ENCODE assay signal across 25 mouse cellular contexts in the genomic region with DNA sequence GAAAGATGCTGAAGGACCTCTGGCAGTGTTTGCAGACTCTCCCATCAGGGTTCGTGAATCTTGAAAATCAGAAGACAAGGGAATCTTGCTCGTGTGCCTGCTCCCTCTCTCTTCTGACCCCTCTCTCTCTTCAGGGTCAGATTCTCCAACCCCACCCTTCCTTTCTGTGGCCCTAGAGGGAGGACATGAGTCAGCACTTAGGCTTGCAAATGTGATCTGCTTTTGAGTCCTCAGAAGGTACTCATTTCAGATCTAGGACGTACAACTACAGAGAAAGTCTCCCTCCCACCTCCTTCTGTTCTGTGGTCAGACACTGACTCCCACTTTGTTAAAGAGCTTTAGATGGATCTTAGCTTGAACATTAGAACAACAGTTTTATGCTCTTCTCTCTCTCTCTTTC.
A peak's percentile ranks its signal among the peaks of the same experiment; 100 is the strongest.
DNase-seq lines count a peak whose midpoint lies in the region; TF ChIP-seq lines count a peak whose summit lies in the region.
"Had no signal": no experiment of that assay in that cellular context is flagged by ENCODE, and none has a peak within 500 bp of the region (broad histone marks: within the 10 kb centered on the region; RNA-seq: fewer than 3 reads in every experiment).

No protein-coding gene starts in this region.

- no peak overlapping the region for H3K27ac ChIP-seq in ES-E14 (ENCODE audit: insufficient read depth, low read depth, low read length, poor library complexity, severe bottlenecking)
- H3K27ac ChIP-seq: embryonic facial prominence, embryonic 12.5 days; forebrain, embryonic 13.5 days; gastrocnemius, adult 2 months; hindbrain, embryonic 12.5 days; midbrain, embryonic 15.5 days; neural tube, embryonic 15.5 days had no signal

- H3K36me3 ChIP-seq in ES-E14 (ENCODE audit: control insufficient read depth, insufficient read depth, low read length, poor library complexity, severe bottlenecking) (no peaks in the 10 kb centered on the region), myocyte (ENCODE audit: control insufficient read depth, insufficient read depth) (no peaks in the 10 kb centered on the region)
- H3K36me3 ChIP-seq: embryonic facial prominence, embryonic 12.5 days; G1E; heart, embryonic 12.5 days; hindbrain, embryonic 12.5 days; midbrain, embryonic 15.5 days; neural tube, embryonic 15.5 days had no signal

- in situ Hi-C loops in ES-E14 (cut with MboI; ENCODE audit: low sequenced_read_pairs in 2 of 2, unreplicated experiment in 2 of 2), result no loop called here

- no peak overlapping the region for H3ac ChIP-seq in myocyte (ENCODE audit: control insufficient read depth, insufficient read length)

- H3K27me3 ChIP-seq in myocyte (ENCODE audit: control insufficient read depth, insufficient read depth, insufficient read length), result no peaks in the 10 kb centered on the region
- H3K27me3 ChIP-seq: embryonic facial prominence, embryonic 12.5 days; forebrain, embryonic 13.5 days; heart, embryonic 12.5 days; hindbrain, embryonic 12.5 days; midbrain, embryonic 15.5 days; neural tube, embryonic 15.5 days had no signal

- peaks cover 0 to 3% of the 10 kb centered on the region in 2 experiments; a peak in 2 of 4 replicates for H3K4me1 ChIP-seq in ES-E14 (ENCODE audit: control insufficient read depth in 2 of 2, insufficient read depth in 2 of 2, low read length in 2 of 2, poor library complexity in 1 of 2)
- H3K4me1 ChIP-seq: embryonic facial prominence, embryonic 12.5 days; forebrain, embryonic 13.5 days; hindbrain, embryonic 12.5 days; midbrain, embryonic 15.5 days; neural tube, embryonic 15.5 days had no signal

- no peaks in the 10 kb centered on the region for H3K9me3 ChIP-seq in ES-E14 (ENCODE audit: control insufficient read depth, insufficient read depth, low read depth, low read length)
- H3K9me3 ChIP-seq: embryonic facial prominence, embryonic 12.5 days; forebrain, embryonic 13.5 days; G1E; heart, embryonic 12.5 days; hindbrain, embryonic 12.5 days; midbrain, embryonic 15.5 days; neural tube, embryonic 15.5 days had no signal

- H3K79me2 ChIP-seq in myocyte (ENCODE audit: control insufficient read depth, insufficient read depth), result no peaks in the 10 kb centered on the region

- TF ChIP-seq POLR2A in myocyte (IDR thresholded peaks at IDR 0.05; ENCODE audit: insufficient read length, low read depth), result no peak

- peak overlapping the region; percentile 22 for H3K4me2 ChIP-seq in myocyte (ENCODE audit: low read depth)
- H3K4me2 ChIP-seq: embryonic facial prominence, embryonic 12.5 days; forebrain, embryonic 13.5 days; heart, embryonic 12.5 days; hindbrain, embryonic 12.5 days; midbrain, embryonic 15.5 days; neural tube, embryonic 15.5 days had no signal

- no peak overlapping the region for H3K4me3 ChIP-seq in ES-E14 (ENCODE audit: insufficient read depth in 1 of 2, low read depth in 1 of 2, low read length in 2 of 2, poor library complexity in 1 of 2, severe bottlenecking in 1 of 2)
- H3K4me3 ChIP-seq in myocyte, result no peak overlapping the region
- H3K4me3 ChIP-seq: embryonic facial prominence, embryonic 12.5 days; erythroblast, embryonic 14.5 days; forebrain, embryonic 13.5 days; gastrocnemius, adult 2 months; heart, embryonic 12.5 days; hindbrain, embryonic 12.5 days; midbrain, embryonic 15.5 days; neural tube, embryonic 15.5 days had no signal

- peak; percentile 44 to 53 for DNase-seq in frontal cortex, adult 2 months (ENCODE audit: extremely low spot score in 1 of 2, low spot score in 1 of 2)
- DNase-seq in frontal cortex, postnatal 14 days (ENCODE audit: low spot score in 2 of 2), result no peak
- DNase-seq in right cerebral cortex, adult 18-20 months, result peak; percentile 45
- no peak for DNase-seq in right cerebral cortex, postnatal 4 days
- DNase-seq in ES-E14 (ENCODE audit: low read depth, low spot score), result peak; percentile 34
- no peak for DNase-seq in lung, postnatal 4 days
- no peak for DNase-seq in layer of hippocampus, adult 11-12 months (ENCODE audit: low spot score)
- DNase-seq: adrenal gland, adult 8-10 months; B cell, adult 2 months; cerebellum, postnatal 10 days; gastrocnemius, adult 2 months; heart, postnatal 14 days; kidney, adult 18-20 months; kidney, postnatal 14 days; lung, adult 18-20 months; lung, postnatal 14 days had no signal

- no peak overlapping the region for H3K9ac ChIP-seq in ES-E14 (ENCODE audit: insufficient read depth, low read depth, low read length, poor library complexity, severe bottlenecking)
- H3K9ac ChIP-seq: embryonic facial prominence, embryonic 12.5 days; forebrain, embryonic 13.5 days; heart, embryonic 12.5 days; hindbrain, embryonic 12.5 days; midbrain, embryonic 15.5 days; neural tube, embryonic 15.5 days had no signal

TF ChIP-seq in ES-E14, 5 proteins besides CTCF, POLR2A, EP300 and RAD21:
- TF ChIP-seq ZNF384 (IDR thresholded peaks at IDR 0.05; ENCODE audit: low read depth, low read length) (no peak), MAFK (IDR thresholded peaks at IDR 0.05; ENCODE audit: insufficient read depth, low read depth, low read length) (peak; percentile 89), HCFC1 (IDR thresholded peaks at IDR 0.05; ENCODE audit: borderline replicate concordance, insufficient read depth, low read length) (no peak)

TF ChIP-seq in myocyte, 11 proteins besides CTCF, POLR2A, EP300 and RAD21:
- TF ChIP-seq MYOD1 (IDR thresholded peaks at IDR 0.05; ENCODE audit: control insufficient read depth in 1 of 3, insufficient read length in 2 of 3, low read depth in 2 of 3) (no peak), REST (IDR thresholded peaks at IDR 0.05; ENCODE audit: insufficient read depth, insufficient read length) (no peak), MYOG (IDR thresholded peaks at IDR 0.05; ENCODE audit: control insufficient read depth in 1 of 3, insufficient read depth in 1 of 3, insufficient read length in 2 of 3, low read depth in 2 of 3) (no peak), CEBPB (IDR thresholded peaks at IDR 0.05; ENCODE audit: insufficient read depth, poor library complexity, severe bottlenecking) (no peak), MAX (IDR thresholded peaks at IDR 0.05; ENCODE audit: low read depth) (no peak), E2F4 (IDR thresholded peaks at IDR 0.05; ENCODE audit: insufficient read depth) (no peak), POLR2AphosphoS2 (IDR thresholded peaks at IDR 0.05; ENCODE audit: insufficient read length, low read depth) (no peak), USF1 (IDR thresholded peaks at IDR 0.05; ENCODE audit: low read depth) (no peak), TCF12 (IDR thresholded peaks at IDR 0.05; ENCODE audit: insufficient read depth, poor library complexity, severe bottlenecking) (no peak), TCF3 (IDR thresholded peaks at IDR 0.05; ENCODE audit: insufficient read length, low read depth) (no peak), SRF (IDR thresholded peaks at IDR 0.05; ENCODE audit: control insufficient read depth, insufficient read length, low read depth) (no peak)

Comparison
In these comparisons a context has a peak if more than half of its experiments do, and no peak if none do; other contexts are left out.
1. DNase-seq: peak in frontal cortex, adult 2 months (2 of 2), right cerebral cortex, adult 18-20 months (single experiment) and ES-E14 (single experiment); none in frontal cortex, postnatal 14 days (0 of 2), right cerebral cortex, postnatal 4 days (single experiment), lung, postnatal 4 days (0 of 2) and layer of hippocampus, adult 11-12 months (single experiment).